ENCODE assay signal across 9 mouse cellular contexts in genomic region chr2:48885945-48886344, GRCm38 (mm10).
DNase-seq lines count a peak whose midpoint lies in the region; ATAC-seq lines count a peak whose summit lies in the region.
"Had no signal": no experiment of that assay in that cellular context is flagged by ENCODE, and none has a peak within 500 bp of the region (broad histone marks: within the 10 kb centered on the region; RNA-seq: fewer than 3 reads in every experiment).

No protein-coding gene starts in this region.

- no peaks in the 10 kb centered on the region for H3K4me1 ChIP-seq in forebrain, embryonic 11.5 days (replicated peaks; ENCODE audit: control insufficient read depth, insufficient read depth, low read length)
- peaks cover 4% of the 10 kb centered on the region; the same call in 1 of the 2 replicates for H3K4me1 ChIP-seq in hindbrain, embryonic 13.5 days (replicated peaks)
- H3K4me1 ChIP-seq: liver, embryonic 15.5 days had no signal

- no peak overlapping the region for H3K27ac ChIP-seq in forebrain, embryonic 11.5 days (ENCODE audit: low read depth, low read length)
- H3K27ac ChIP-seq in hindbrain, embryonic 13.5 days, result peak overlapping the region; percentile 67; the same call in 1 of the 2 replicates
- H3K27ac ChIP-seq: liver, embryonic 15.5 days had no signal

- no peak overlapping the region for H3K4me3 ChIP-seq in forebrain, embryonic 11.5 days (ENCODE audit: low read depth, low read length)
- H3K4me3 ChIP-seq in hindbrain, embryonic 13.5 days, result no peak overlapping the region
- H3K4me3 ChIP-seq: liver, embryonic 15.5 days had no signal

- peak; percentile 70 for ATAC-seq in forebrain, embryonic 11.5 days (replicated peaks; ENCODE audit: low FRiP score)
- 0 out of 2 replicates have a peak, but pooled peaks have one; percentile 61 for ATAC-seq in hindbrain, embryonic 13.5 days (ENCODE audit: low FRiP score)

- DNase-seq in Muller cell, postnatal 12 days (ENCODE audit: inconsistent ontology term), result peak; percentile 44
- DNase-seq in c-Kit-negative CD71-positive TER-119-positive erythroid progenitor cells, embryonic 14.5 days (ENCODE audit: low read depth, low spot score), result peak; percentile 11
- peak; percentile 55 for DNase-seq in forebrain, embryonic 11.5 days (ENCODE audit: low spot score)
- peak; percentile 73 for DNase-seq in layer of hippocampus, adult 9-11 months
- DNase-seq in lung, postnatal 10 days, result peak; percentile 80
- peak; percentile 64 for DNase-seq in ovary, postnatal 14 days (ENCODE audit: low spot score)
- DNase-seq in urinary bladder, postnatal 36 days (ENCODE audit: low spot score in 2 of 2), result peak; percentile 35

- H3K27me3 ChIP-seq in forebrain, embryonic 11.5 days (ENCODE audit: control insufficient read depth, insufficient read depth, low read length), result no peaks in the 10 kb centered on the region
- H3K27me3 ChIP-seq in hindbrain, embryonic 13.5 days, result no peaks in the 10 kb centered on the region
- H3K27me3 ChIP-seq: liver, embryonic 15.5 days had no signal

- H3K9me3 ChIP-seq in forebrain, embryonic 11.5 days (ENCODE audit: control insufficient read depth, low read length), result no peaks in the 10 kb centered on the region
- no peaks in the 10 kb centered on the region for H3K9me3 ChIP-seq in hindbrain, embryonic 13.5 days
- H3K9me3 ChIP-seq: liver, embryonic 15.5 days had no signal

- no peaks in the 10 kb centered on the region for H3K36me3 ChIP-seq in forebrain, embryonic 11.5 days (ENCODE audit: control insufficient read depth, insufficient read depth, low read length)
- H3K36me3 ChIP-seq in hindbrain, embryonic 13.5 days, result no peaks in the 10 kb centered on the region
- H3K36me3 ChIP-seq: liver, embryonic 15.5 days had no signal

- no peak overlapping the region for H3K9ac ChIP-seq in forebrain, embryonic 11.5 days (ENCODE audit: low read length)
- H3K9ac ChIP-seq in hindbrain, embryonic 13.5 days, result no peak overlapping the region
- H3K9ac ChIP-seq: liver, embryonic 15.5 days had no signal

- no peak overlapping the region for H3K4me2 ChIP-seq in forebrain, embryonic 11.5 days (ENCODE audit: low read depth, low read length, severe bottlenecking)
- H3K4me2 ChIP-seq in hindbrain, embryonic 13.5 days, result no peak overlapping the region
- H3K4me2 ChIP-seq: liver, embryonic 15.5 days had no signal

Comparison
In these comparisons a context has a peak if more than half of its experiments do, and no peak if none do; other contexts are left out.
1. DNase-seq: peak in every context shown above with its lines; median percentile 80 in lung, postnatal 10 days; 73 in layer of hippocampus, adult 9-11 months; 64 in ovary, postnatal 14 days; 55 in forebrain, embryonic 11.5 days; 44 in Muller cell, postnatal 12 days; 35 in urinary bladder, postnatal 36 days; 11 in c-Kit-negative CD71-positive TER-119-positive erythroid progenitor cells, embryonic 14.5 days.